Mouse (Mus musculus): Measurements from ENCODE around the gene Dpf3.

DNA sequence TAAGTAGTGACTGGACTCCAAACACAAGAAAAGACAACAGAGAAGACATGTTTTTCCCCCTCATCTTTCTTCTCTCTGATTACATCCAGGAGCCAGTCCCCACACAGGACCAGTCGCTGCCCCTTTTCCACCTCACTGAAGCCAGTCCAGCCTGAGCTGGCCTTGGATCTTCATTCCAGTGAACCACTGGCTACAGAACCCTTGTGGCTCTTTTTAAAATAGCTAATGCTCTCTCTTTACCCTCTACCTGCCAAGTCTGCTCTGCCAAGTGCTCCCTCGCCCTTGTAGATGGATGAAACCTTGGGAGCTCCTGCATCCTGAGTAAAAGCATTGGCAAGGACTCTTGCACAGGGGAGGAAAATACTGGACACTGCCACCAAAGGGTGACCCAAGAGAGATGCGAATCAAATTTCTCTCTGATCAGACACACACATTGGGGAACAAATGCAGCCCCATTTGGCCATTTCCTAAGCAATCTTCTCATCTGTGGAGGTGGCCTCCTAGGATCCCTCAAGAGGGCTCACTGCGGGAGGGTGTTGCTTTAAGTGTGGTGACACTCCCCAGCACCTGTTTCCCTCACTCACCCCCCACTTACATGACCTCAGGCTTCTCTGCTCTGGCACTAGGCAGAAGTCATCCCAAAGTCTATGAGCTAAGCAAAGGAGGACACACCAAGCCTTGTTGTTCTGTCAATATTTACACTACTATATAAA lies 7.9 kb upstream of the Dpf3 start:
- TF ChIP-seq POLR2A (IDR thresholded peaks at IDR 0.05; ENCODE audit: borderline replicate concordance, insufficient read depth, low read length), result no peak
- TF ChIP-seq CTCF (IDR thresholded peaks at IDR 0.05; ENCODE audit: borderline replicate concordance, insufficient read depth, low read depth, low read length), result no peak

Data from cerebellum, adult 2 months (tissue).